Mouse (Mus musculus): Measurements from ENCODE around the gene Mybpc2. TPM values are rescaled to one million over a fixed set of nuclear protein-coding genes. Genes with fewer than 3 reads are reported as not detected.

Mybpc2 gene
- polyA plus RNA-seq, 1 experiment from 2014 or later, result 0.09 TPM

Small RNA genes lying within 50 kb of the gene (microRNA-seq; reads per million reads assigned to microRNA genes)
- gene Mir7052 (0.92 reads per million), gene Mir7053 (not detected)

Other genes with a start within 250 kb of the Mybpc2 start
- gene Clec11a, start 217.8 kb downstream of the Mybpc2 start, polyA plus RNA-seq (2014; fragmentation: Nextera tagmentation; extraction: Ambion mirVana), result 1.9 and 2.2 TPM in 2 replicates
- gene Shank1, start 214.4 kb downstream of the Mybpc2 start, polyA plus RNA-seq (2014; fragmentation: Nextera tagmentation; extraction: Ambion mirVana), result 0.78 and 0.85 TPM in 2 replicates
- gene Syt3, start 140.6 kb downstream of the Mybpc2 start, polyA plus RNA-seq (2014; fragmentation: Nextera tagmentation; extraction: Ambion mirVana), result 2.1 TPM in 2 replicates
- 0.37 and 0.53 TPM in 2 replicates for gene 1700008O03Rik, start 138.8 kb downstream of the Mybpc2 start, polyA plus RNA-seq (2014; fragmentation: Nextera tagmentation; extraction: Ambion mirVana)
- gene Lrrc4b, start 95.6 kb downstream of the Mybpc2 start, polyA plus RNA-seq (2014; fragmentation: Nextera tagmentation; extraction: Ambion mirVana), result 0.51 and 0.60 TPM in 2 replicates
- gene Aspdh, start 59.3 kb downstream of the Mybpc2 start, polyA plus RNA-seq (2014; fragmentation: Nextera tagmentation; extraction: Ambion mirVana), result 0.60 TPM in 1 of 2 replicates, not detected in the other
- 64.4 and 65.4 TPM in 2 replicates for gene Josd2, start 56.7 kb downstream of the Mybpc2 start, polyA plus RNA-seq (2014; fragmentation: Nextera tagmentation; extraction: Ambion mirVana)
- gene Emc10, start 28.1 kb downstream of the Mybpc2 start, polyA plus RNA-seq (2014; fragmentation: Nextera tagmentation; extraction: Ambion mirVana), result 83.0 and 85.8 TPM in 2 replicates
- gene Fam71e1, start 28.1 kb downstream of the Mybpc2 start, polyA plus RNA-seq (2014; fragmentation: Nextera tagmentation; extraction: Ambion mirVana), result 13.2 and 15.0 TPM in 2 replicates
- 0.07 and 0.11 TPM in 2 replicates for gene Spib, start 7.4 kb upstream of the Mybpc2 start, polyA plus RNA-seq (2014; fragmentation: Nextera tagmentation; extraction: Ambion mirVana)
- gene Pold1, start 24.2 kb upstream of the Mybpc2 start, polyA plus RNA-seq (2014; fragmentation: Nextera tagmentation; extraction: Ambion mirVana), result 82.5 and 84.3 TPM in 2 replicates
- 70.2 and 72.1 TPM in 2 replicates for gene Nr1h2, start 29.3 kb upstream of the Mybpc2 start, polyA plus RNA-seq (2014; fragmentation: Nextera tagmentation; extraction: Ambion mirVana)
- gene Napsa, start 47.7 kb upstream of the Mybpc2 start, polyA plus RNA-seq (2014; fragmentation: Nextera tagmentation; extraction: Ambion mirVana), result 0.44 and 0.61 TPM in 2 replicates
- gene Kcnc3, start 66.0 kb upstream of the Mybpc2 start, polyA plus RNA-seq (2014; fragmentation: Nextera tagmentation; extraction: Ambion mirVana), result 0.31 and 0.36 TPM in 2 replicates
- 1.9 and 2.1 TPM in 2 replicates for gene Myh14, start 146.2 kb upstream of the Mybpc2 start, polyA plus RNA-seq (2014; fragmentation: Nextera tagmentation; extraction: Ambion mirVana)
- gene Izumo2, start 184.1 kb upstream of the Mybpc2 start, polyA plus RNA-seq (2014; fragmentation: Nextera tagmentation; extraction: Ambion mirVana), result not detected in 2 replicates
- 36.8 and 38.2 TPM in 2 replicates for gene Vrk3, start 223.8 kb upstream of the Mybpc2 start, polyA plus RNA-seq (2014; fragmentation: Nextera tagmentation; extraction: Ambion mirVana)
- gene Zfp473, start 226.4 kb upstream of the Mybpc2 start, polyA plus RNA-seq (2014; fragmentation: Nextera tagmentation; extraction: Ambion mirVana), result 3.2 and 3.8 TPM in 2 replicates

Data from limb, embryonic 11.5 days (tissue).